Mouse (Mus musculus): ENCODE measurements around the gene Gm16381.
"Not testable (repeated sequence)": the region's sequence is repeated elsewhere in the genome, so short reads cannot be mapped to it uniquely, and the experiment has no call there.

The Gm16381 gene

GRCm38 (mm10) chr12:87644520-87644919 lies at the start of gene Gm16381:
Gene Gm16381 (minus strand): TSS chr12:87644620.
- DNase-seq (ENCODE audit: low spot score): not testable (repeated sequence)

- DNase-seq (ENCODE audit: low spot score): not testable (repeated sequence)
Observed at GRCm38 (mm10) chr12:87652916-87653703, 8.7 kb upstream of the Gm16381 start.

GRCm38 (mm10) chr12:87618569-87618968 lies 25.9 kb downstream of the Gm16381 start, which contains the start of gene Gm4027:
Gene Gm4027 (plus strand): TSS chr12:87618869.
- not testable (repeated sequence) for DNase-seq (ENCODE audit: low spot score)

- DNase-seq (ENCODE audit: low spot score): not testable (repeated sequence)
Observed at GRCm38 (mm10) chr12:87602388-87602787, 42.0 kb downstream of the Gm16381 start, which contains the start of gene Oog1. Gene Oog1 (plus strand): TSS chr12:87602688.

- DNase-seq (ENCODE audit: low spot score): not testable (repeated sequence)
Observed at GRCm38 (mm10) chr12:87601388-87601787, 43.0 kb downstream of the Gm16381 start.

Data from MN1 (cell line).